Mouse (Mus musculus) C2C12 (cell line): ENCODE results near the gene Xiap. TPM values are rescaled to one million over a fixed set of nuclear protein-coding genes. Genes with fewer than 3 reads are reported as not detected.

ENCODE experiments used
- H3K27me3 ChIP-seq: one replicate; pipeline ENCODE4 v1.6.1; 2011; ENCODE audit not compliant: control insufficient read depth, insufficient read depth, insufficient read length
- H3K36me3 ChIP-seq: one replicate; pipeline ENCODE4 v1.6.1; 2011; ENCODE audit not compliant: control insufficient read depth, insufficient read depth
- H3K4me3 ChIP-seq: one replicate; pipeline ENCODE4 v1.5.1; 2011; ENCODE audit warnings: mild to moderate bottlenecking, control low read depth; ENCODE audit not compliant: poor library complexity, insufficient read depth, severe bottlenecking
- H3K79me2 ChIP-seq: one replicate; pipeline ENCODE4 v1.6.1; 2011; ENCODE audit not compliant: control insufficient read depth, insufficient read depth
- H3K79me3 ChIP-seq: one replicate; pipeline ENCODE4 v1.6.1; 2011; ENCODE audit warnings: low read depth, control low read depth
- H3ac ChIP-seq: one replicate; pipeline ENCODE3; 2011; ENCODE audit warnings: low read depth; ENCODE audit not compliant: control insufficient read depth, insufficient read length
- CEBPB ChIP-seq: IDR thresholded peaks from one replicate; pipeline ENCODE4 v1.6.1; 2011; ENCODE audit warnings: low read depth, mild to moderate bottlenecking, control low read depth, moderate library complexity
- FOSL1 ChIP-seq: IDR thresholded peaks from one replicate; pipeline ENCODE4 v1.8.0; 2011; ENCODE audit warnings: mild to moderate bottlenecking, low read length; ENCODE audit not compliant: poor library complexity, insufficient read depth, severe bottlenecking
- MYOD1 ChIP-seq: IDR thresholded peaks from one replicate; pipeline ENCODE4 v1.6.1; 2011; ENCODE audit warnings: low read depth; ENCODE audit not compliant: control insufficient read depth, insufficient read length
- MYOG ChIP-seq: IDR thresholded peaks from one replicate; pipeline ENCODE4 v1.6.1; 2011; ENCODE audit not compliant: control insufficient read depth, insufficient read length; ENCODE audit errors: extremely low read depth
- USF1 ChIP-seq: IDR thresholded peaks from one replicate; pipeline ENCODE4 v1.6.1; 2011; ENCODE audit warnings: low read depth, mild to moderate bottlenecking, control low read depth, moderate library complexity
- polyA plus RNA-seq: library from polyadenylated mRNA; unstranded; fragments of >200 nt; fragmentation: generic; extraction: Trizol; gene quantifications from one replicate; pipeline ENCODE4 v1.2.1, GENCODE M21; 2012; ENCODE audit warnings: missing spikeins

Gene Xiap
- polyA plus RNA-seq, 1 experiment, result 4.6 TPM

GRCm38 (mm10) chrX:42153056-42153455, 93.6 kb downstream of the Xiap start:
- TF ChIP-seq FOSL1 (no peak), MYOG (no peak), USF1 (no peak), MYOD1 (no peak), CEBPB (no peak)
- H3K36me3 ChIP-seq, result no peaks in the 10 kb centered on the region
- H3K79me2 ChIP-seq, result peaks cover 74% of the 10 kb centered on the region
- no peak overlapping the region for H3K4me3 ChIP-seq
- H3K79me3 ChIP-seq, result peaks cover 66% of the 10 kb centered on the region
- H3ac ChIP-seq, result no peak overlapping the region
- no peaks in the 10 kb centered on the region for H3K27me3 ChIP-seq

Other genes starting within 250 kb of the Xiap start
- gene Thoc2, start 139.0 kb upstream of the Xiap start, polyA plus RNA-seq, result 4.3 TPM
- gene Stag2, start 89.6 kb downstream of the Xiap start, polyA plus RNA-seq, result 8.4 TPM